Mouse (Mus musculus) neural tube, embryonic 14.5 days (tissue): Measurements from ENCODE around the gene 4931428L18Rik. TPM values are rescaled to one million over a fixed set of nuclear protein-coding genes. Genes with fewer than 3 reads are reported as not detected.

ENCODE experiments used
- ATAC-seq: fragments of 200-750 bp; cut with Nextera tagmentation; 2 replicates; pipeline ENCODE4 v1.8.0; 2017; ENCODE audit warnings: low read depth, mild to moderate bottlenecking, moderate TSS enrichment, moderate library complexity
- H3K27ac ChIP-seq: fragments of 300-500 bp; sonication (generic); 2 replicates; pipeline ENCODE4 v1.5.1; 2014; ENCODE audit warnings: low read depth, mild to moderate bottlenecking, control low read depth, low read length, moderate library complexity, mixed read lengths
- H3K27me3 ChIP-seq: fragments of 300-500 bp; sonication (generic); 2 replicates; pipeline ENCODE4 v1.6.1; 2014; ENCODE audit warnings: low read length; ENCODE audit not compliant: control insufficient read depth, insufficient read depth
- H3K36me3 ChIP-seq: fragments of 300-500 bp; sonication (generic); 2 replicates; pipeline ENCODE4 v1.6.1; 2014; ENCODE audit warnings: low read length, mixed read lengths; ENCODE audit not compliant: control insufficient read depth, insufficient read depth
- H3K4me1 ChIP-seq: fragments of 300-500 bp; sonication (generic); 2 replicates; pipeline ENCODE4 v1.6.1; 2014; ENCODE audit warnings: low read length; ENCODE audit not compliant: control insufficient read depth, insufficient read depth
- H3K4me2 ChIP-seq: fragments of 300-500 bp; sonication (generic); 2 replicates; pipeline ENCODE4 v1.6.1; 2014; ENCODE audit warnings: mild to moderate bottlenecking, low read depth, low read length, control low read depth
- H3K4me3 ChIP-seq: fragments of 300-500 bp; sonication (generic); 2 replicates; pipeline ENCODE4 v1.5.1; 2014; ENCODE audit warnings: low read depth, low read length, control low read depth, mixed read lengths
- H3K9ac ChIP-seq: fragments of 300-500 bp; sonication (generic); replicated peaks from 2 replicates; pipeline ENCODE4 v1.6.1; 2014; ENCODE audit warnings: low read depth, mild to moderate bottlenecking, control low read depth, low read length, mixed read lengths
- H3K9me3 ChIP-seq: fragments of 300-500 bp; sonication (generic); 2 replicates; pipeline ENCODE4 v1.6.1; 2016; ENCODE audit warnings: low read length; ENCODE audit not compliant: control insufficient read depth
- WGBS: fragments of 180-500 bp; shearing (Covaris S2); extraction: QIAGEN DNeasy Blood & Tissue Kit; methylation state at CpG from one replicate; pipeline ENCODE4 v1.1.7; 2014; 5-methylcytosine and 5-hydroxymethylcytosine counted together
- polyA plus RNA-seq: library from polyadenylated mRNA; unstranded; fragments of >200 nt; fragmentation: Nextera tagmentation; extraction: Ambion mirVana; gene quantifications from 2 replicates; pipeline ENCODE4 v1.2.1, GENCODE M21; 2014

Gene 4931428L18Rik
- not detected in 2 replicates for polyA plus RNA-seq

DNA sequence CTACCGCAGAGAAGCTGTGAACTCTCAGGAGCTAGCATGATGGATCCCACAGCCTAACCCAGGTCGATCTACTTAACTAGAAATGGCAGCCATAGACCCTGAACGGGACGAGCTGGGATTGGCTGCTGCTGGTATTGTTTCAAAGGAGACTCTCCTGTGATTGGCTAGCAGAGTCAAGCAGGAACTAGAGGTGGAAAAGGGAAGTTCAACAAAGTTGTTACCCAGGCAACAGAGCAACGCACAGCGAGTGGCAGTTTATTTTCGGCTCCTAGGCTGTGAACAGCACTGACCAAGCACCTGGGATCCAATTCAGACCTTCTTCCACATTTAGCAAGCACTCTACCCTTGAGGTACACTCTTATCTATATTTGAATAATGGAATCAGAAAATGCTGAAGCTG, at the start of gene 4931428L18Rik, which contains the start of gene Pih1d3:
TSS of gene 4931428L18Rik (minus strand) at position 121 of the 400 bp plus-strand sequence.
TSS of gene Pih1d3 (plus strand) at position 275 of the 400 bp plus-strand sequence.
- Histone ChIP-seq H3K9me3 (no peaks in the 10 kb centered on the region), H3K4me2 (no peak within 1 kb of the TSS), H3K4me1 (no peaks in the 10 kb centered on the region), H3K36me3 (no peaks in the 10 kb centered on the region), H3K27ac (no peak within 1 kb of the TSS), H3K4me3 (no peak within 1 kb of the TSS), H3K9ac (no peak within 1 kb of the TSS), H3K27me3 (no peaks in the 10 kb centered on the region)
- ATAC-seq = no peak
- 84% methylated on average over 7 of the region's 7 CpGs for WGBS

DNA sequence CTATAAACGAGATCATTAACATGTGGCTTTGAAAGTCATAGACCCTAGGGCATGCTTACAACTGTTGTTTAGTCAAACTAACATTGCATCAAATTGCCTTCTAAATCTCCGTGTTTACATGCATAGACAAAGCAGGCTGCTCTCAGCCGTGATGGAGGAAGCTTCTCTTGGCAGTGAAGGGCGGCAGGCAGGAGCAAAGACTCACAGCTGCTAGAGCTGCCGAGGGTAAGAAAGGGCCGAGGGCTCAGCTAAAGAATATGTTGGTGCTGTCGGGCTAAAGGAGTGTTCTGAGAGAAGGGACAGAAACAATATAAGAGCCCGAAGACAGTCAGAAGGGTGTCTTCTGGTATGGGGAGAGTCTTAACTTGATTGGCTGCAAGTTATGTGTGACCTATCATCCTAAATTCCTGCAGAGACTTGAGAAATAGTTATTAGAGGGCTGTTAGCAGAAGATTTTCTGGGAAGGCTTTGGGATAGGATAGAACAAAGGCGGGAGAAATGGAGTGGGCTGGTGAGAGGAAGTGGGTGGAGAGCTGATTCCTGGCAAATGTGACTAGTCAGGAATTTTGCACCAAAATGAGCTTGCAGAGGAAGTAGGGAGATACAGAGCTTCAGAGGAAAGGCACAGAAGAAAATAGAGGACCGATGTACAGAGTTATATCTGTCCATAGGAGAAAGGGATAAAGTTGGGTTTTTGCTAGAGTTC, 37.9 kb upstream of the 4931428L18Rik start:
- no peak overlapping the region for H3K4me3 ChIP-seq
- no peak for ATAC-seq
- no peak overlapping the region for H3K4me2 ChIP-seq
- 78% methylated on average over 10 of the region's 10 CpGs for WGBS
- no peaks in the 10 kb centered on the region for H3K27me3 ChIP-seq
- H3K27ac ChIP-seq = no peak overlapping the region
- H3K36me3 ChIP-seq = no peaks in the 10 kb centered on the region
- H3K4me1 ChIP-seq = no peaks in the 10 kb centered on the region
- no peaks in the 10 kb centered on the region for H3K9me3 ChIP-seq
- H3K9ac ChIP-seq = no peak overlapping the region

DNA sequence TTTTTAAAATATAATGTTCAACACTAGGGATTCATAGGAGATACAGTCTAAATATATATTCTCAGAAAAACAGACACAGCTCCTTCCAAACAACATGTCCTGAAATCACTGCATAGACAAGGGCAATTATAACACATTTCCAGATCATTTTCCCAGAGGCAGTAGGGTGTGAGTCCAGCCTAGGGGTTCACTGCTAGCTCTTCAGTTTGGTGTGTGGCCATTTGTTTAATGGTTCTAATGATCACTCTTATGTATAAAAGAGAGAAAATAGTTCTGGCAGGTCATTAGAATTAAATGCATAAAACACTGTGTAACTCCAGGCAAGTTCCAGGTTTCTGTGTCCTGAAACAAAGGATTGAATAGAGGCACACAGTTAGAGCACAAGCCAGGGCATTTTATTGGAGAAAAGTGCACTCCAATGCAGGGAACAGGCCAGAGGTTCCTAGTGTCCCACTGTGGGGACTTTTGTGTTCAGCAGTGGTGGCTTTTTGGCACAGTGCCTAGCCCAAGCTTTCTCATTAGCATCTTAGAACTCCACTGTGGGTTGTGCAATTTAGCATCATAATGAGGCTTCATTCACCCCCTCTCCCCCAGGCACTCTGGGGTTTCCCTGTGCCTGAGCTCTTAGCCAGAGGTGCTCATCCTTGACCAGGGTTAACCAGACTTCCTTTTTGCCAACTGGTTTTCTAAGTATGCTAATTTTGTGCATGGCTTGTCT, 11.0 kb upstream of the 4931428L18Rik start:
- Histone ChIP-seq H3K9ac (no peak overlapping the region), H3K27me3 (no peaks in the 10 kb centered on the region), H3K4me1 (no peaks in the 10 kb centered on the region), H3K4me2 (no peak overlapping the region), H3K36me3 (no peaks in the 10 kb centered on the region), H3K4me3 (no peak overlapping the region), H3K9me3 (no peaks in the 10 kb centered on the region), H3K27ac (no peak overlapping the region)
- ATAC-seq = peak; percentile 96

DNA sequence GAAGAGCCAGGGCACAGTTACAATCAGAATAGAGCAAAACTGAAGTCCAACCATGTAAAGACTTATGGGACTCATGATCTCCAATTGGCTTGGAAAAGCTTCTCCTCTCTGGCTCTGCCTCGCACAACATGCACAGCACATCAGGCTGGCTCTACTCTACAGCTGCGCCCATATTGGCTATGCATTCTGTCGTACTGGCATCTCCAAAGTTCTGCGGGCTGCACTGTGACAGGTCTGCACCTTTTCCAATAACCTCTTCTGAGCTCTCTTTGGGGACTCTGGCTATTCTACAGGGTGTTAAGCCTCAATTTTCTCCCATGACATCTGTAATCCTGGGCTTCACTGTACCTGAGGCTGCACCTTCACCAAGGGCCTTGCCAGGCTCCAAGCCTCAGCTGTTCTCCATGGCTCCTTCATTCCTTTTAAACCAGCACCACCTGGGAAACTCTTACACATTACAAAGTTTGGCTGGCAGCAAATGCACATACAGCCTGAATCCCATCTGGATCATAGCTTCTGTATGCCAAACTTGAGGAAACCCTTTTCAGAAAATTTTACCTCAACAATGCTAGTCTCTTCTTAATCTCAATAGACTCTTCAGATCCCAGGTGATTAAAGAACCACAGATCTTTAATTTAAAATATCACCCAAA, 1.8 kb downstream of the 4931428L18Rik start:
- Histone ChIP-seq H3K9me3 (no peaks in the 10 kb centered on the region), H3K27me3 (no peaks in the 10 kb centered on the region), H3K4me1 (no peaks in the 10 kb centered on the region), H3K4me2 (no peak overlapping the region), H3K27ac (no peak overlapping the region), H3K36me3 (no peaks in the 10 kb centered on the region), H3K4me3 (no peak overlapping the region), H3K9ac (no peak overlapping the region)
- WGBS = 98% methylated on average over 4 of the region's 4 CpGs
- ATAC-seq = no peak

DNA sequence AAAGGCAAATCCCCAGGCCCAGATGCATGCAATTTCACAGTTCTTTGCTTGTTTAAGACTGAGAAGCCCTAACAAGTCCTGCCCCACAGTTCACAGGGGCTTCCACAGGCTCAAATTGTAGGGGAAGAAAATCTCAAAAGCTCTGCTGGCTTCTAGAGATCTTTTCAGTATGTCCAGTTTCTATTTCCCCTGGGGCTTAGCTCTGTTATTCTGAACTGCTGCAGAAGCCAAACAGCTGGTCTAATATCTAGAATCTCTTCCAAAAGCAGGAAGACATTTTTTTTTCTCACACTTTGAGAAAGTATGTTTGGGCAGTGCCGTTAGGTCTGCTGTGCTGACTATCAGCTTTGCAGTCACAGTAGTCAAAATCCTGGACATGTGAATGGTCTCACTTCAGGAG, 7.7 kb downstream of the 4931428L18Rik start:
- H3K4me3 ChIP-seq = no peak overlapping the region
- no peak overlapping the region for H3K27ac ChIP-seq
- no peak for ATAC-seq
- H3K4me1 ChIP-seq = no peaks in the 10 kb centered on the region
- 95% methylated on average over 1 of the region's 1 CpGs for WGBS
- H3K9me3 ChIP-seq = no peaks in the 10 kb centered on the region
- H3K36me3 ChIP-seq = no peaks in the 10 kb centered on the region
- H3K9ac ChIP-seq = no peak overlapping the region
- no peaks in the 10 kb centered on the region for H3K27me3 ChIP-seq
- no peak overlapping the region for H3K4me2 ChIP-seq

GRCm38 (mm10) chr1:31210144-31210543, 12.3 kb downstream of the 4931428L18Rik start:
- ATAC-seq = peak; percentile 71
- H3K9ac ChIP-seq = no peak overlapping the region
- no peak overlapping the region for H3K4me3 ChIP-seq
- no peaks in the 10 kb centered on the region for H3K9me3 ChIP-seq
- H3K27me3 ChIP-seq = no peaks in the 10 kb centered on the region
- no peaks in the 10 kb centered on the region for H3K4me1 ChIP-seq
- H3K36me3 ChIP-seq = no peaks in the 10 kb centered on the region
- no peak overlapping the region for H3K27ac ChIP-seq
- WGBS = under 1% methylated on average over 5 of the region's 5 CpGs
- no peak overlapping the region for H3K4me2 ChIP-seq

DNA sequence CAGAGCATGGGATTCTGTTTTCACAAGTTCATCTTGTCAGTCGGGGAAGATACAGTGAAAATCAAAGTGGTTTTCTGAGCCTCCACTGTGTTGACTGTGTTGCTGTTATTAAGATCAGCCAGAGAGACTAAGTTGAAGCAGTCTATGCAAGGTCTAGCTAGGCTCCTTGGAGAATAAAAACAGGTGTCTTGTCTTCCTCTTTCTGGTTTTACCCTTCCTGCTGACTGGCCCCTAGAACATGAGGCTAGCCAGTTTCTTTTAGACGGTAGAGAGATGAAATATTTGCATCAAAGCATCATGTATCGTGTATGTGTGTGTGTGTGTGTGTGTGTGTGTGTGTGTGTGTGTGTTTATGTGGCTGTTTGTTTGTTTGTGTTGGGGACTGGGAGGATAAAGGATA, 16.7 kb downstream of the 4931428L18Rik start:
- H3K4me3 ChIP-seq = no peak overlapping the region
- H3K9me3 ChIP-seq = no peaks in the 10 kb centered on the region
- H3K36me3 ChIP-seq = no peaks in the 10 kb centered on the region
- no peaks in the 10 kb centered on the region for H3K27me3 ChIP-seq
- WGBS = 88% methylated on average over 3 of the region's 3 CpGs
- no peak overlapping the region for H3K4me2 ChIP-seq
- H3K9ac ChIP-seq = no peak overlapping the region
- no peak overlapping the region for H3K27ac ChIP-seq
- H3K4me1 ChIP-seq = no peaks in the 10 kb centered on the region
- no peak for ATAC-seq

GRCm38 (mm10) chr1:31205346-31205745, 17.1 kb downstream of the 4931428L18Rik start:
- H3K27me3 ChIP-seq = no peaks in the 10 kb centered on the region
- no peak overlapping the region for H3K27ac ChIP-seq
- H3K4me2 ChIP-seq = no peak overlapping the region
- no peak overlapping the region for H3K9ac ChIP-seq
- no peak for ATAC-seq
- 47% methylated on average over 7 of the region's 7 CpGs for WGBS
- no peaks in the 10 kb centered on the region for H3K4me1 ChIP-seq
- no peaks in the 10 kb centered on the region for H3K36me3 ChIP-seq
- no peaks in the 10 kb centered on the region for H3K9me3 ChIP-seq
- no peak overlapping the region for H3K4me3 ChIP-seq

- H3K4me1 ChIP-seq = no peaks in the 10 kb centered on the region
- H3K9ac ChIP-seq = no peak overlapping the region
- H3K27ac ChIP-seq = no peak overlapping the region
- 92% methylated on average over 10 of the region's 10 CpGs for WGBS
- H3K9me3 ChIP-seq = no peaks in the 10 kb centered on the region
- no peaks in the 10 kb centered on the region for H3K27me3 ChIP-seq
- H3K4me3 ChIP-seq = no peak overlapping the region
- no peaks in the 10 kb centered on the region for H3K36me3 ChIP-seq
- no peak overlapping the region for H3K4me2 ChIP-seq
- ATAC-seq = no peak
Observed at GRCm38 (mm10) chr1:31203771-31204170, 18.7 kb downstream of the 4931428L18Rik start.
